Mouse (Mus musculus): ENCODE results near the gene Erh.

- TF ChIP-seq CTCF (IDR thresholded peaks at IDR 0.05), result no peak
- TF ChIP-seq EP300 (IDR thresholded peaks at IDR 0.05), result no peak
These were observed 42.4 kb downstream of the Erh start for GRCm38 (mm10) chr12:80601597-80602269.
